Mouse (Mus musculus) spleen, adult 18-20 months (tissue): ENCODE data around the gene Fxyd1.
A peak's percentile ranks its signal among the peaks of the same experiment; 100 is the strongest.

Experiments
- DNase-seq, 2 experiments: peaks; one replicate each; pipeline ENCODE4 v3.0.0; 2022; ENCODE audit warnings: mixed read lengths in 2 of 2

Fxyd1 gene

DNA sequence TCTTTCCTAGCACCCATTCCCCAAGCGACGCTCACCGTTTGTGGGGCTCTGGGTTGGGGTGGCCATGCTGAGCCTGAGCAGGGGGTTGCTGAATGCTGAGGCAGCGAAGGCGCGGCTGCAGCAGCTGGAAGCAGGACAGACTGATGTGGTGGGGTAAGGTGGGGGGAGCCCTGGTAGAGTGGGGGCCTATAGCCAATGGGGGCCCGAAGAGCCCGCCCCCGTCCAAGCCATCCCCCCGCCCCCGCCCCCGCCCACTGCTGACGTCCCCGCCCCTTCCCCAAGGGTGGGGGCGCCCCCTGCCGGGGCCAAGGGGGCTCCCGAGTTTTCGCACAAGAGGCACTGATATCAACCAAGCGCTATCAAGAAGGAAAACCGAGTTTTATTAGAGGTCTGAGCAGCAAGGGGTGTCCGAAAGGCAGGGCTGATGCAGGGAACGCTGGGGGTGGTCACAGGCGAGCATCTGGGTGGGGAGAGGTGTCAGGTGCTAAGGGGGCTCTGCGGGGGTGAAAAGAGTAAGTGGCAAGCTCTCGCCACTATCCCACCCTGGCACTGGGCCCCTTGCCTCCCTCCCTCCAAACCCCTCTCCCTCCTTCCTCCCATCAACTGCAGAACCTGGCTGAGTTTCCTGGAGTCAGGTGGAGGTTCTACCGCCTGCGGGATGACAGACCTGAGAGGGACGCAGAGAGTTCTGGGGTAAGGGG lies 5.5 kb downstream of the Fxyd1 start, which contains the start of gene Fxyd7:
Gene Fxyd7, minus strand, starts transcription at position 147 of the 701 bp plus-strand sequence.
- no peak for DNase-seq

DNA sequence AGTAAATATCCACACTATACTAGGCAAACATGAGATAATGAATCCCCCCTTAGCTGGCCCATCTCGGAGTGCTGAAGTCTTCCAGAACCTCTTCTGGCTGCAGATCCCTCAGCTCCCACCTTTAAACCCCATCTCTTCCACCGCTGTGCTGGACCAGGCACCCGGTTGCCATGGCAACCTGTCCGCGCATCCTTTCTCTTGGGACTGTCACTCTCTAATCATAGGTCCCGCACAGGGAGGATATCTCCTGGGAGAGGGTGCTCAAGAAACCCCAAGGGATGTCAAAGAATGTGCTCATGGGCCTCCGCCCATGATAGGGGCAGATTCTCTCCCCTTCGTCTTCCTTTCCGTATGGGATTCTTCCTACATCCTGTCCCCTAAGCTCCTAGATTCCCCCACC lies 6.1 kb downstream of the Fxyd1 start:
- DNase-seq = no peak

DNA sequence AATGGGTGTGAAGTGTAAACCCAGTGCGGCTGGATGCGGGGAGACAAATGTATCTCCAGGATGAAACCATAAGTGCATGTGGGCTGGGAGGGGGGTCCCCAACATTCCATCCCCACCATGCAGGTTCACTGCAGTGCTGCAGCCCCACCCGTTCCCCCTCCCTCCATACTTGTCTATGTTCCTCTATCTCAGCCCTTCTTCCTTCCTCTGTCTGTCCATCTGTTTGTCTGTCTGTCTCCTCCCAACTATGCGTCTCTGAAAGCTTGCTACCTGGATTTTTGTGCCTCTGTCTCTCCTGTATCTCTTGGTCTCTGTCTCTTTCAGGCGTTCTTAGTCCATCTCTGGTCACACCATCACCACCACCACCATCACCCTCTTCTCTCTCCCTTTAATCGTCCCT lies 6.5 kb downstream of the Fxyd1 start:
- DNase-seq = no peak

DNA sequence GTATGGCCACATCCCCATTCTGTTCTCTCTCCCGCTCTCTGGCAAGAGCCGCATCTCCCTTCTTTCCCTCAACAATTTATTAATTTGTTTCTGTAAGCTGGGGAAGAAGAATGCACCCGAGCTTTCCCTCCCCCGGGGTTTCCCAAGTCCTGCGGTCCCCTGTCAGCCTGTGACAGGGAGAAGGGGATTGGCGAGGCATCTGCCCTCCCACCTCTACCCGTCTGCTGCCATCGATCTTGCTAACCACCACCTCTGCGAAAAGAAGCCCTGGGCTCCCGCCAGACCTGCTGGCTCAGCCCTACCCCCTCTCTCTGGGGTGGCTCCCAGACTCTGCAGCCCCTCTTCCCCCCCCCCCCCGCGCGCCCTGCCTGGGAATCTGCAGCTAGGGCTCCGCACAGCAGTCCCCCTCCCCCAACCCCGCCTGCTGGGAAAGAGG lies 7.1 kb downstream of the Fxyd1 start:
- DNase-seq = no peak

DNA sequence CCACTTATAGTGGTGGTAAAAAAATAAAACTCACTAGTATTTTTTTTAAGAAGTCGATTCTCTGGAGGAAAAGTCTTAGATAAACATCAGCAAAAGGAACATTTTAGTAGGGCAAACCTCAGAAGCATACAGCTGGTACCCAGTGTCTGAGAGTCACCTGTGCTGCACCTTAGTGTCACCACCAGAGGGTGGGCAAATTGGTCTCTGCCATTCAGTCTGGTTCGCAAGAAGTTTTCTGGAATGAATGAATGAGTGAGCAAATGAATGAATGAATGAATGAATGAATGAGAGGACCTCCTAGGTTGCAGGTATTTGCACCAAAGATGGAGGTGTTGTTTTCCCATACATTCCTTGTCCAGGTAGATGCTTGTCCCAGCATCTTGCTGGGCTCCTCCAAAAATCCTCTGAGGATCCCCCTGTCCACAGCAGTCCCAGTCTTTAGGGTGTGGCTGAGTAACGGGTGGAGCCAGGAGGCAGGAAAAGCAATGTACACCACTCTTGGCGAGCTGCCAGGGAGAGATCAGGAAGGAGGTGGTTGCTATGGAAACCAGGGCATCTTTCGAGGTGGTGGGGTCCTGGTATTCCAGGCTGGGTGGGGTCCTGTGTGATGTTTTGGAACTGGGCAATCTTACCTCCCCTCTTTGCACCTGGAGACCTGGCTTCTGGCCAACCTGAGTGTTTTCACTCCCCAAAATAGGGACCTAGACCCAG lies 7.7 kb downstream of the Fxyd1 start:
- no peak for DNase-seq

DNA sequence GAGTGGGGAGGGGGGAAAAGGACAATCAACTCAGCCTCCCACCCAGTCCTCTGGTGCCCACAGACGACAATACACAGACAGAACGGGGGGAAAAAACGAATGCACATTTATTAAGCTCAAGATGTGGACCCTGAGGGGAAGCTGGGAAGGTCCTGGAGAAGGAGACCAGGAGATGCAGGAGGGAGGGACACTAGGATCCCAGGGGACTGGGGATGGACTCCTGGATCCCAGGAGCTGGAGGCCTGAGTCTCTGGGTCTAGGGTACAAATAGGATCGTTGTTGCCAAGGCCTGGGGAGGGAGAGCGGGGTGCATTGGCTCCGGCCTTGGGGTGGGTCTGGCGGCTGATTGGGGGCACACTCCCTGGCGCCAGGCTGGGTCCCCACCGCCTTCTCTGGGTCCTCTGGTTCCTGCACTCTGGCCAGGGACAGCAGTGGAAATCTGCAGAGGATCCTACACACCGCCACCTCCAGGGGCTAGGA lies 14.5 kb downstream of the Fxyd1 start, which contains the start of gene Fxyd5:
Gene Fxyd5, minus strand, starts transcription at position 51 of the 480 bp plus-strand sequence.
- DNase-seq = no peak

DNA sequence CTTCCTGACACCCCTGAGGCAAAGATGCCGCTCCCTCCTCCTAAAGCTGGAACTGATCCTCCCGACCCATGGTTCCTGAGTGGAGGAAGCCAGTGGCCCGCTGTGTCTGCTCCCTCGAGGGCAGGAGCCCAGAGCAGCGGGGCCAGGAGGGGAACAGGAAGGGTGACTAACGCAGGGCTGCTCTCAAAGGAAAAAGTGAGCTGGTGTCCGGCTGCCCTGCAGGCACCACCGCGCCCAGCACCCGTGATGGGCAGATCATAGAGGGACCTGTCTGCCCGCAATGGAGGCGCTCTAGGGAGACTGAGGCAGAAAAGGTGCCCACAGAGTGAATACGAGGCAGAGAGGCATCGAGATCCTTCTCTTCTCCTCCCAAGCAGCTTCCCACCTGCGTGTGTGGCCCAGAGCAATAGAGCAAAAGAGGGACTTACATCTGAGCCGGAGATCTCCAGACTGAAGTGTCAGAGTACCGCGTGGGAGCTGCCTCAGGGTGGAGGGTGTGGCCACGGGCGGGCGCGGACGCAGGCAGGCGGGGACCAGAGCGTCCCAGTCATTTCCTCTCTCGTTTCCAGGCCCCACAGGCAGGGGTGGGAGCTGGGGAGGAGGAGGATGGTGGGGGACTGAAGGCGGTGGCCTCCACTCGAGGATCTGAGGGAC lies 15.2 kb downstream of the Fxyd1 start:
- DNase-seq = peak; percentile 66 to 69

DNA sequence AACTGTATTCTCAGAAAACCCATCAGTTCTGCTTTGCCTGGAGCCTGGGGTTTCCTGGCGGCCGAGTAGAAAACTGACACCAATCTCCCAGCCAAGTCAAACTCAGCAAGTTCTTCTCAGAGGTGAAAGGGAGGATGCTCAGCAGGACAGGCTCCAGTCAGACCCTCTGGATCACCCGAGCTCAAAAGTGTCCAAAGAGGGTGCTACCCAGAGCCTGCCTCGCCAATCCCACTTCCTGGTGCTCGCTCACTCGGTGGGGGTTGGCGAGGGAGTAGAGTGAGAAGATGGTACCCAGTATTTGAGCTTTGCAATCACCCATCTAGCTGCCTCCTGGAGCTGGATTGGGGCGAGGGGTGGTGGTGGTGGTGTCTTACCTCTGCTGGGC lies 16.0 kb downstream of the Fxyd1 start:
- no peak for DNase-seq

DNA sequence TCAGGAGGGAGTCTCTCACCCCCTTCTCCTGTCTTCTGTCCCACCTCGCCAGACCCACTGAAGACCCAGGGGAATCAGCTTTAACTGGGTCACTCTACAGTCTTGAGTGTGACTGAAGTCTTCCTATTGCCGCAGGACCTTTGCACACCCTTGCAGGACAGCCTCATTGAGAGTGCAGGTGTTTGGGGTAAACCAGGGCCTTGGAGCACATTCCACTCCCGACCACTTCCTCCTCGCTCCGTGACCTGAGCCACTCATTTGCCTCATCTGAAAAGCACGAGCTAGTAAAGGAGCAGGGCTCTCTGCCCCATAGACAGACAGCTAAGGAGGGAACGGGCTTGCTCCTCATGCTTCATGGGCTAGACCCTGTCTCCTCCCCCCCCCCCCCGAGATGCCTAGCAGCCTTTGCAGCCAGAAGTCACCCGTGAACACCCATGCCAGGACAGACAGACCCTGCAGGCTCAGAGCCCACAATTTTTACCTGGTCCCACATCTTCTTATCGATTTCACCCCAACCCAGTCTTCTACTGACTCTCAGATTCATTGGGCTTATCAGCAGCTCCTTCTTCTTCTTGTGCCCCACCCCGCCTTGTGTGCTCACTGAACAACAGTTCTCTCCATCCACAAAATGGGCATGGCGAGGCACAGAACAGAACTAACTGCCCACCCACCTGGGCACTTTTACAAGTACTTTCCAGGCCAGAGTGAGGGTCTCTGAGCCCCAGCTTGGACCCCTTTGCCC lies 16.5 kb downstream of the Fxyd1 start:
- no peak for DNase-seq

DNA sequence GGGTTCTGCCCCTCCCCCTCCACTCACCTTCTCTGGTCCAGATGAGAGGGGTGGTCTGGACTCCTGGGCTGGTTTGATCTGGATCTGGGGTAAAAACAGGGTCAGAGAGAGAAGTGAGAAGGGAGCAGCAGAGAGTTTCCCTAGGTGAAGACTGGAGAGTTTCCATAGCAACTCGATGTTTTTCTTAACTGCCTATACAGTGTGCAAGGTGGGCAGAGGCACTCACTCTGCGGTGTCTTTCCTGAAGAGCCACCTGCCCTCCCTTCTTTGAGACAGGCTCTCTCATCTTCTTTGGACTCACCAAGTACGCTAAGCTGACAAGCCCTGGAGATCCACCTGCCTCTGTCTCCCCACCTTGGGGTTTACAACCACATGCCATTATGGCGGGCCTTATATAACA lies 18.0 kb downstream of the Fxyd1 start:
- no peak for DNase-seq

DNA sequence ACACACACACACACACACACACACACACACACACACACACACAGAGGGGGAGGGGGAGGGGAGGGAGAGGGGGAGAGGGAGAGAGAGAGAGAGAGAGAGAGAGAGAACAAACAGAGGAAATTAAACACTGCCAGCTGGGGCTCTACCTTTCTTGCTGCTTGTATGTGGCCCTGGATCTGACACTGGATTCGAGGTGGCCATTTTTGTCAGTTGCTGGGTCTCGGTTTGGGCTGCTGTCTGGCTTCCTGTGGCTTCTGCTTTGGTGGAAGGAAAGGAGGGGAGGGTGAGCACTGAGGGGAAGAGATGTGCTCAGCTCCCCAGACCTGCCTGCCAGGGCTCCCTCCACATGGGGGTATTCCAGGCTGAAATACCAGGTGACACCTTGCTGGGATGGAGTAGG lies 19.3 kb downstream of the Fxyd1 start:
- DNase-seq = no peak

DNA sequence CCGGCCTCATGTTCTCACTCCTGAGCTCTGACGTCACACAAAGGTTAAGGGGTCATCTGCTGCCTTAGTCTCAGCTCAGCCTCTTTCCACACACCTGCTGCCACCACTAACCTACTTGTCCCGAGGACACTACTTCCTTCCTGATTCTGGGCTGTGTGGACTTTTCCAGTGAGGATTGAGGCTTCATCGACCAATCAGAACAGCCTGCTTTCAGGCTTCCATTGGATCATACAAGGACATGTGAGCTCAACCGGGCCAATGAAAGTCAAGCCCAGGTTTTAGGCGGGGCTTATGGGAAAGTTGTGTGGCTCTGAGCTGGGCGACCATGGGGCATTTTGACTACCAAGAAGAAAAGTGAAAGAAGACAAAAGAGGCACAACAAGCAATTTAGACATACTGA lies 20.1 kb downstream of the Fxyd1 start:
- DNase-seq = no peak

DNA sequence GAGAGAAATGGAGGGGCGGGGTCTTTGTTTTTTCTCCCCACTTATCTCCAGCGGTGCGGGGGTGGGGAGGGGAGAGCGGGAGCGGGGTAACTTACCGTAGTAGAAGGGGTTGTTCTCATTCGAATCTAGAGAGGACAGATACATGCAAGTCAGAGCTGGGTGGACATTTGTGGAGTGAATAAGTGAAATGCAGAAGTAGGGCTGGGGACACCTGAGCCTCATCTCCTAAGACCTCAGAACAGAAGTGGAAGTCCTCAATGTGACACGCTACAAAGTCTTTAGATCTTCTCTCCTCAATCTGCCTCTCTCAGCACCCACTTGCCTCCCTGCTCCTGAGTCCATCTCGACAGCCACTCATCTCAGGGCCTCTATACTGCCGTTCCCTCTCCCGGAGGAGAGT lies 21.7 kb downstream of the Fxyd1 start:
- no peak for DNase-seq

DNA sequence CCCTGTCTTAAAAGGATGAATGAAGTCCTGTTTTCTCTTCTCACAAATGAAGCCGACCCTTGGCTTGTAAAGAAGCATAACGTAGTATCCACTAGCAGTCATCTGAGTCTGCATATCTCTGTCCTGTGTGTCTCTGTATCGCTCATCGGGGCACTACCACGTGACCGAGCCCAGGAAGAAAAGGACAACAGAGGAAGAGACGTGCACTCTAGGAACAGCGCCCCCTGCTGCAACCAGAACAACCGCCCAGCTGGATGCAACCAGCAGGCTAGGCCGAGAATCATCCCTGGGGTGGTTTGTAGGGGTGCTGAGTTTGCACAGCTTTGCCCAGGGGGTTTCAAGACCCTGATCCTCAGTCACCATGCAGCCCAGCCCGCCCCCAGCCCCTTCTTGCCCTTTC lies 22.2 kb downstream of the Fxyd1 start:
- peak in 1 of 2 experiments; percentile 38 for DNase-seq

DNA sequence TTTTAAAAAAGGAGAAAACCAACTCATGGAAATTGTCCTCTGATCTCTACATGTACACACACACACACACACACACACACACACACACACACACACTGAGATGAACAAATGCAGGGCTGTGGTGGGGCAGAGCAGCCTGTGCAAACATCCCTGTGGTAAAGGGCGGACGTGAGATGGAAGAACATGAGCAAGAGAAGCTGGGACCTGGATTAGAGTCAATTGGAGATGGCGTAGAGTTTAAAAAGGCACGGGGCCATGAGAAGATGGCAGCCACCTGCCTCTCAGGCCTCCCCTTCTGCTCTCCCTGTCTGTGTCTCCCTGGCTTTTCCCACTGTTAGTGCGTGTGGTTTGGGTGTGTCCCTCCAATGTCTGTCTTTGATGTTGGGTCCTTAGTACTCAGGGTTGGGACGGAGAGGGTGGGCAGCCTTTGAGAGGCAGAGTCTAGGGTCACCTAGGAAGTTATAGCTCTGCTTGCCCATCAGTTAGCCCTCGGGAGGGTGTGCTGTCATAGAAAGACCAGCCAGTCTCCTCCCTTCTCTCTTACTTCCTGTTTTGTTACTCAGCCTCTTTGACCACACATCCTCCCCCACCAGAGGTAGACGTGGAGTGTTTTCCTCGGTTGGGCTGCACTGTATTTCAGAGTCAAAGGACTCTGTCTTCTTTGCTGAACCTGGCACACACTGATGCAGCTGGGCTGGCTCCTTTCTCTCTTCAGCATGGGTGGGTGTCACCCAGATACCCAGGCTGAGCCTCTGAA lies 23.4 kb downstream of the Fxyd1 start:
- DNase-seq = peak; percentile 52 to 57

DNA sequence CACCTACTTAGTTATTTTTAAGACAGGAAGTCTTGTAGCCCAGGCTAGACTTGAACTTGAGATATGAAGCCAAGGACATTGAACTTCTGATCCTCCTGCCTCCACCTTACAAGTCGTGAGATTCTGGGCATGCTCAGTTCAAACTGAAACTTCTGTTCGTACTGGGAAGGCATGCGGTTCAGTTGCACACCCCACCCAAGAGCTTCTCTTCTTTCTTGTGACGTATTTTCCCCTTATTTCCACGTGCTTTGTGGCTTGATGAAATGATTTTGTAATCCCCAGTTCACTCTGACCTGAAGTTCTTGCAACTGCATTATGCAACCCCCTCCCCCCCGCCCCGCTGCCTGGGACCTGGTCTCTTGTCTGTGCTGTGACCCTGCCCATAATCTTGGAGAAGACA lies 25.3 kb downstream of the Fxyd1 start:
- no peak for DNase-seq

DNA sequence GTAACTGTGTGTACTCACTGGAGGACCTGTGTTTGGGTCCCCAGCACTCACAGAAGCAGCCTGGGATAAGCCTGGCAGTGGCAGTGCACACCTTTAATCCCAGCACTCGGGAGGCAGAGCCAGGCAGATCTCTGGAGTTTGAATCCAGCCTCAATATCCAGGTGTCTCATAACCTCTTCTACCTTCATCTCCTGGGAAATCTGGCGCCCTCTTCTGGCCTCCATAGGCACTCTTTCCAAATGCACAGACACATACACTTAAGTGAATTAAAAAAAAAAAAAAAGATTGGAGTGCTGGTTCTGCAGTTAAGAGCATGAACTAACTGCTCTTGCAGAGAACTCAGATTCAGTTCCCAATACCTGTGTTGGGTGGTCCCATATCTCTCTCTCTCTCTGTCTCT lies 26.3 kb downstream of the Fxyd1 start:
- no peak for DNase-seq

DNA sequence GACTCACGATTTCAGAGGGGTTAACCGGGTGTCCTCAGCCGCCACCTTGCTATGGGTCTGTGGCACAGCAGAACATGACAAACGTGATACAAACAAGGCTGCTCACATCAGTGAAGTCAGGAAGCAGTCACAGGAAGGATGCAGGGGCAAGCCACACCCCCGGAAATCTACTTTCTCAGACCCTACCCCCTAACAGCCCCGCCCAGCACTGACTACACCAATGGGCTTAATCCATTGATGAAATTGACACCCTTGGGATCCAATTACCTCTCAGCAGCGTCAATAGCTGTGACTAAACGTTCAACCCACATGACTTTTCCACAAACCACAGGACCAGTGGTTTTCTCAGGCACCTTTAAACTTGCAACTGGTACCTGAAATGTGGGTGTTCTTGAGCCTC lies 28.4 kb downstream of the Fxyd1 start:
- no peak for DNase-seq

DNA sequence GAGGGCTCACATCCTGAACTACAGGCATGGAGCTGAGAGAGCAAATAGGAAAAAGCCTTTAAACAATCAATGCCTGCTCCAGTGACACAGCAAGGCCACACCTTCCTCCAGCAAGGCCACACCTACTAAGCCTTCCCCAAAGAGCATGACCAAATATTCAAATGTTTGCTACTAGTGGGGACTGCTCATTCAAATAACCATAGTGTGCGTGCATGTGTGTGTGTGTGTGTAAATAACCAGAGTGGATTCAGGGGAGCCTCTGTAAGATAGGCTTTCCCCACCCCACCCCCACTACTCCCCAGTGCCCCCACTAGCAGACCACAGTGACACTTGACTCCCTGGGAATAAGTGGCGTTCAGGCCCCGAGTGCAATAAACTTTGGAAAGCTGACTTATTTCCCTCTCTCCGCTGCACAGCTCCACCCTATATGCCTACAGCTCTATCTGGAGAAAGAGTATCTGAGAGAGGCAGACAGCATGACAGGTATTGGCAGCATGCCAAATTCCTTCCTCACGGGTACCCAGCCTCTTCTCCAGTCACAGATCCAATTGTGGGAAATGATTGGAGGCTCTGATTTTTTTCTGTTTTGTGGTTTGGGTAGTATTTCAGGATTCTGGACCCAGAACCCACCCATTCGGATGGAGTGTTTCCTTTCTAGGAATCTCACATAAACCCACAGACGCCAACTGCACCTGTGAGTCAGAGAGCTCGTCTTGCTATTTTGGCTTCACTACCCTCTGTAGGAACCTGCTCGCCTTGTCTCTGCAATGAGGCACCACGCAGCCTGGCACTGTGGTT lies 39.7 kb downstream of the Fxyd1 start:
- DNase-seq = no peak

DNA sequence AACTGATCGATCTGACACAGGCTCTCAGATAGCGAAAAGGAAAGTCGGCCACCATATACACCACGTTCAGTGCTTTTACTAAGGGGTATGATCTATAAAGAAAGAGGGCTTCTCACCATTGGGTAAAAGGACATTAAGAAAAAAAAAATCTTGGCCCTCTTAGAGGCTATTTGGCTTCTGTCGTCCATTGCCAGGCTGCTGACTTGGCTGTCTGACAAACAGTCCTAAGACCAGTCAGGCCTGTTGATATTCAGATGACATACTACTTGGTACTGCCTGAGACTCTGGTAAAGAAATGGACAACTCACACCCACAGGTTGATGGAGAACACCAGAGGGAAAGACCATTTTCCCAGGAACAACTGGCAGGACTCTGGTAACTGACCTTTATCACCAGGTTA lies 44.0 kb downstream of the Fxyd1 start:
- DNase-seq = no peak

DNA sequence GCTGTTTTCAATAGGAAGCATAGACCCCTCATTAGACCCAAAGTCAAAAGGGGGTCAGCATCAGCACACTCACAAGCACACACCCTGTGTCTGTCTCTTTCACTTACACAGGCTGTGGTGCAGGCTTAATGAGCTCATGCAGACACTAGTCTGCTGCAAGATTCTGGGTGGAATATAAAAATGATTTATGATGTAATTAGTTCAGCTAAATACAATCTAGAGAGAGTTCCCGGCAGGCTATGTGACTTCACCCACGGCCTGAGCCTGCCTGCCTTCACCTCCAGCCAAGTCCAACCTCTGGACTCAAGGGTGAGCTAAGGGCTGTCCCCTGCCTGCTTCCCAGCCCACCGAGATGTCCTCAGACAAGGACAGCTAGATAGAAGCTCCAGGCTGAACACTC lies 48.1 kb downstream of the Fxyd1 start:
- no peak for DNase-seq
